Mouse (Mus musculus): ENCODE results near the gene Traip.

DNA sequence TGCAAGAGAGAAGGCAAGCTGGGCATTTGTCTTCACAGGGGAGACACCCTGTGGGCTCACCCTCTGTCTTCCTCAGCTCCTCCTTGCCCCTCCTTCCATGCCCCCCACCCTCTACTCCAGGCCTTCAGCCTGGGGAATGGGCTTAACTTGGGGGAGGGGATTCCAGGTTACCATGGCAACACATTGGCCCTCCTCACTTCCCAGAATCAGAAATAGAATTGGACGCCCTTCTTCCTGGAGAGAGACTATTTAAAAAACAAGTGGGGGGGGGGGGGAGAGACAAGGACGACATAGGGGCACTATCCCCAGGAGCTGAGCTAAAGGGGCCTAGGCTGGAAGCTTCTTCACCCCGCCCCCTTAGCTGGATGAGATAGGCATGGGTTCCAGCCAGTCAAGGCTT, 24.7 kb upstream of the Traip start:
- TF ChIP-seq EP300 (IDR thresholded peaks at IDR 0.05) = no peak
- no peak for TF ChIP-seq CTCF (IDR thresholded peaks at IDR 0.05)
